Mouse (Mus musculus) cerebellum, adult 2 months (tissue): Measurements from ENCODE around the gene Slc25a24. TPM values are rescaled to one million over a fixed set of nuclear protein-coding genes. Genes with fewer than 3 reads are reported as not detected.

Experiments used
- DNase-seq, 2 experiments: peaks; one replicate each; pipeline ENCODE4 v3.0.0; 2021
- H3K27ac ChIP-seq: fragments of 200-500 bp; 2 replicates; pipeline ENCODE4 v1.5.1; 2012; ENCODE audit warnings: low read length, control low read depth, inconsistent platforms; ENCODE audit not compliant: insufficient read depth
- H3K27me3 ChIP-seq: fragments of 200-500 bp; 2 replicates; pipeline ENCODE4 v1.6.1; 2012; ENCODE audit warnings: inconsistent platforms, mild to moderate bottlenecking, low read length, moderate library complexity; ENCODE audit not compliant: control insufficient read depth, insufficient read depth
- H3K4me1 ChIP-seq: fragments of 200-500 bp; 2 replicates; pipeline ENCODE4 v1.6.1; 2011; ENCODE audit warnings: low read length; ENCODE audit not compliant: control insufficient read depth, insufficient read depth
- H3K4me3 ChIP-seq: fragments of 200-500 bp; replicated peaks from 2 replicates; pipeline ENCODE3; 2011; ENCODE audit warnings: mild to moderate bottlenecking, low read depth, low read length, control low read depth; ENCODE audit not compliant: insufficient read depth
- CTCF ChIP-seq: fragments of 200-500 bp; IDR thresholded peaks from 2 replicates; pipeline ENCODE4 v1.5.1; 2011; ENCODE audit warnings: low read depth, mild to moderate bottlenecking, control low read depth, low read length, moderate library complexity, borderline replicate concordance; ENCODE audit not compliant: insufficient read depth
- POLR2A ChIP-seq: fragments of 200-500 bp; IDR thresholded peaks from 2 replicates; pipeline ENCODE4 v1.6.1; 2011; ENCODE audit warnings: low read length, control low read depth, borderline replicate concordance; ENCODE audit not compliant: insufficient read depth
- WGBS: fragments of 180-500 bp; shearing (Covaris S2); methylation state at CpG from one replicate; pipeline ENCODE4 v1.1.7; 2018; 5-methylcytosine and 5-hydroxymethylcytosine counted together
- polyA plus RNA-seq: library from polyadenylated mRNA; depleted of rRNA; stranded (reverse); fragments of >200 nt; gene quantifications from 2 replicates; pipeline ENCODE4 v1.2.3, GENCODE M21; 2012

Slc25a24 gene
- polyA plus RNA-seq, 1 experiment, result 1.0 TPM

- TF ChIP-seq CTCF (no peak), POLR2A (no peak)
- no peak for DNase-seq
- Histone ChIP-seq H3K4me3 (peak overlapping the region; percentile 52), H3K27me3 (no peaks in the 10 kb centered on the region), H3K27ac (no peak overlapping the region), H3K4me1 (no peaks in the 10 kb centered on the region)
- 18% methylated on average over 8 of the region's 8 CpGs for WGBS
Measured at GRCm38 (mm10) chr3:109123531-109123981, 607 bp downstream of the Slc25a24 start.

GRCm38 (mm10) chr3:109124091-109124490 is 1.1 kb downstream of the Slc25a24 start:
- Histone ChIP-seq H3K4me3 (no peak overlapping the region), H3K27ac (no peak overlapping the region), H3K4me1 (no peaks in the 10 kb centered on the region), H3K27me3 (no peaks in the 10 kb centered on the region)
- DNase-seq, result no peak
- TF ChIP-seq POLR2A (no peak), CTCF (no peak)
- WGBS, result 68% methylated on average over 4 of the region's 4 CpGs

- DNase-seq, result no peak
- no peaks in the 10 kb centered on the region for H3K27me3 ChIP-seq
- no peak overlapping the region for H3K4me3 ChIP-seq
- H3K27ac ChIP-seq, result no peak overlapping the region
- H3K4me1 ChIP-seq, result no peaks in the 10 kb centered on the region
- WGBS, result 61% methylated on average over 6 of the region's 6 CpGs
- TF ChIP-seq POLR2A, result no peak
- TF ChIP-seq CTCF, result no peak
Measured at GRCm38 (mm10) chr3:109125531-109125930, 2.6 kb downstream of the Slc25a24 start.

- no peak for DNase-seq
- Histone ChIP-seq H3K27me3 (no peaks in the 10 kb centered on the region), H3K4me1 (no peaks in the 10 kb centered on the region), H3K27ac (no peak overlapping the region), H3K4me3 (no peak overlapping the region)
- TF ChIP-seq CTCF (no peak), POLR2A (no peak)
- WGBS, result 27% methylated on average over 5 of the region's 5 CpGs
Measured at GRCm38 (mm10) chr3:109129768-109130167, 6.8 kb downstream of the Slc25a24 start.

GRCm38 (mm10) chr3:109132966-109133365 is 10.0 kb downstream of the Slc25a24 start:
- Histone ChIP-seq H3K27me3 (no peaks in the 10 kb centered on the region), H3K27ac (no peak overlapping the region), H3K4me1 (no peaks in the 10 kb centered on the region), H3K4me3 (no peak overlapping the region)
- TF ChIP-seq POLR2A (no peak), CTCF (no peak)
- DNase-seq, result no peak
- WGBS, result 89% methylated on average over 4 of the region's 4 CpGs

- WGBS, result 96% methylated on average over 15 of the region's 15 CpGs
- no peak for DNase-seq
- H3K4me3 ChIP-seq, result no peak overlapping the region
- H3K27ac ChIP-seq, result no peak overlapping the region
- H3K27me3 ChIP-seq, result no peaks in the 10 kb centered on the region
- TF ChIP-seq POLR2A (no peak), CTCF (no peak)
- no peaks in the 10 kb centered on the region for H3K4me1 ChIP-seq
Measured at GRCm38 (mm10) chr3:109134036-109134435, 11.1 kb downstream of the Slc25a24 start.

- H3K4me3 ChIP-seq, result no peak overlapping the region
- no peak for DNase-seq
- no peak for TF ChIP-seq CTCF
- TF ChIP-seq POLR2A, result no peak
- H3K4me1 ChIP-seq, result no peaks in the 10 kb centered on the region
- H3K27me3 ChIP-seq, result no peaks in the 10 kb centered on the region
- 94% methylated on average over 1 of the region's 1 CpGs for WGBS
- H3K27ac ChIP-seq, result no peak overlapping the region
Measured at GRCm38 (mm10) chr3:109135352-109135751, 12.4 kb downstream of the Slc25a24 start.

GRCm38 (mm10) chr3:109152561-109152960 is 29.6 kb downstream of the Slc25a24 start:
- no peaks in the 10 kb centered on the region for H3K27me3 ChIP-seq
- H3K4me1 ChIP-seq, result no peaks in the 10 kb centered on the region
- WGBS, result 24% methylated on average over 4 of the region's 4 CpGs
- TF ChIP-seq POLR2A (no peak), CTCF (no peak)
- no peak overlapping the region for H3K4me3 ChIP-seq
- H3K27ac ChIP-seq, result no peak overlapping the region
- peak in 1 of 2 experiments; percentile 46 for DNase-seq
